Mouse (Mus musculus) kidney, embryonic 14.5 days (tissue): ENCODE data around the gene Ccnc. TPM values are rescaled to one million over a fixed set of nuclear protein-coding genes. Genes with fewer than 3 reads are reported as not detected.
"Not testable (repeated sequence)": the region's sequence is repeated elsewhere in the genome, so short reads cannot be mapped to it uniquely, and the experiment has no call there.

ENCODE experiments used
- ATAC-seq: fragments of 200-750 bp; cut with Nextera tagmentation; 2 replicates; pipeline ENCODE4 v1.8.0; 2017; ENCODE audit warnings: moderate number of reproducible peaks, mild to moderate bottlenecking, moderate TSS enrichment, moderate library complexity; ENCODE audit not compliant: low FRiP score, low TSS enrichment
- H3K27ac ChIP-seq: fragments of 300-500 bp; sonication (generic); 2 replicates; pipeline ENCODE4 v1.5.1; 2014; ENCODE audit warnings: low read depth, mild to moderate bottlenecking, low read length, moderate library complexity, mixed read lengths
- H3K27me3 ChIP-seq: fragments of 300-500 bp; sonication (generic); 2 replicates; pipeline ENCODE4 v1.6.1; 2014; ENCODE audit warnings: mild to moderate bottlenecking, low read length; ENCODE audit not compliant: control insufficient read depth, insufficient read depth
- H3K36me3 ChIP-seq: fragments of 300-500 bp; sonication (generic); 2 replicates; pipeline ENCODE4 v1.6.1; 2014; ENCODE audit warnings: low read length, mixed read lengths; ENCODE audit not compliant: control insufficient read depth, insufficient read depth
- H3K4me1 ChIP-seq: fragments of 300-500 bp; sonication (generic); 2 replicates; pipeline ENCODE4 v1.6.1; 2014; ENCODE audit warnings: low read length, mixed read lengths; ENCODE audit not compliant: control insufficient read depth, insufficient read depth
- H3K4me2 ChIP-seq: fragments of 300-500 bp; sonication (generic); replicated peaks from 2 replicates; pipeline ENCODE4 v1.6.1; 2014; ENCODE audit warnings: low read depth, mild to moderate bottlenecking, low read length
- H3K4me3 ChIP-seq: fragments of 300-500 bp; sonication (generic); 2 replicates; pipeline ENCODE4 v1.5.1; 2014; ENCODE audit warnings: mild to moderate bottlenecking, low read length
- H3K9ac ChIP-seq: fragments of 300-500 bp; sonication (generic); 2 replicates; pipeline ENCODE4 v1.6.1; 2014; ENCODE audit warnings: low read depth, mild to moderate bottlenecking, low read length, moderate library complexity
- H3K9me3 ChIP-seq: fragments of 300-500 bp; sonication (generic); 2 replicates; pipeline ENCODE4 v1.6.1; 2016; ENCODE audit warnings: low read length; ENCODE audit not compliant: control insufficient read depth
- WGBS: fragments of 180-500 bp; shearing (Covaris S2); extraction: QIAGEN DNeasy Blood & Tissue Kit; methylation state at CpG from one replicate; pipeline ENCODE4 v1.1.7; 2014; 5-methylcytosine and 5-hydroxymethylcytosine counted together
- polyA plus RNA-seq: library from polyadenylated mRNA; unstranded; fragments of >200 nt; fragmentation: Nextera tagmentation; extraction: Ambion mirVana; gene quantifications from 2 replicates; pipeline ENCODE4 v1.2.1, GENCODE M21; 2014

Ccnc gene
- polyA plus RNA-seq, 1 experiment from 2014 or later, result 48.4 TPM

GRCm38 (mm10) chr4:21705046-21705445 is 22.5 kb upstream of the Ccnc start:
- Histone ChIP-seq H3K36me3 (no peaks in the 10 kb centered on the region), H3K4me2 (no peak overlapping the region), H3K27me3 (no peaks in the 10 kb centered on the region), H3K9me3 (no peaks in the 10 kb centered on the region), H3K4me1 (no peaks in the 10 kb centered on the region), H3K27ac (no peak overlapping the region), H3K9ac (no peak overlapping the region), H3K4me3 (no peak overlapping the region)
- 57% methylated on average over 1 of the region's 1 CpGs for WGBS
- no peak for ATAC-seq

- WGBS, result 5% methylated on average over 13 of the region's 13 CpGs
Observed at GRCm38 (mm10) chr4:21712147-21712546, 15.4 kb upstream of the Ccnc start.

GRCm38 (mm10) chr4:21722752-21723334 is 4.7 kb upstream of the Ccnc start:
- no peaks in the 10 kb centered on the region for H3K27me3 ChIP-seq
- no peak overlapping the region for H3K4me2 ChIP-seq
- H3K27ac ChIP-seq, result no peak overlapping the region
- WGBS, result 61% methylated on average over 7 of the region's 7 CpGs
- H3K4me3 ChIP-seq, result no peak overlapping the region
- H3K36me3 ChIP-seq, result no peaks in the 10 kb centered on the region
- H3K4me1 ChIP-seq, result no peaks in the 10 kb centered on the region
- ATAC-seq, result no peak
- no peaks in the 10 kb centered on the region for H3K9me3 ChIP-seq
- H3K9ac ChIP-seq, result no peak overlapping the region

More at GRCm38 (mm10) chr4:21712147-21712546, 15.4 kb upstream of the Ccnc start:
- Histone ChIP-seq H3K27ac (no peak overlapping the region), H3K9ac (no peak overlapping the region), H3K4me1 (no peaks in the 10 kb centered on the region), H3K9me3 (no peaks in the 10 kb centered on the region), H3K4me3 (no peak overlapping the region), H3K36me3 (no peaks in the 10 kb centered on the region), H3K4me2 (no peak overlapping the region), H3K27me3 (no peaks in the 10 kb centered on the region)
- ATAC-seq, result peak; percentile 99

- no peaks in the 10 kb centered on the region for H3K36me3 ChIP-seq
- peak overlapping the region; percentile 61 for H3K4me2 ChIP-seq
- ATAC-seq, result peak; percentile 63
- H3K9ac ChIP-seq, result peak overlapping the region; percentile 85
- WGBS, result 1% methylated on average over 22 of the region's 22 CpGs
- peak overlapping the region; percentile 68; the same call in 1 of the 2 replicates for H3K27ac ChIP-seq
- 0 out of 2 replicates have a peak, but pooled peaks cover 5% of the 10 kb centered on the region for H3K4me1 ChIP-seq
- H3K4me3 ChIP-seq, result peak overlapping the region; percentile 90
- H3K27me3 ChIP-seq, result no peaks in the 10 kb centered on the region
- no peaks in the 10 kb centered on the region for H3K9me3 ChIP-seq
Observed at GRCm38 (mm10) chr4:21726912-21727614, 438 bp upstream of the Ccnc start.

- H3K9ac ChIP-seq, result no peak overlapping the region
- no peaks in the 10 kb centered on the region for H3K27me3 ChIP-seq
- no peaks in the 10 kb centered on the region for H3K9me3 ChIP-seq
- no peak for ATAC-seq
- H3K4me2 ChIP-seq, result no peak overlapping the region
- peaks cover 12% of the 10 kb centered on the region for H3K36me3 ChIP-seq
- WGBS, result 73% methylated on average over 4 of the region's 4 CpGs
- H3K27ac ChIP-seq, result no peak overlapping the region
- H3K4me1 ChIP-seq, result no peaks in the 10 kb centered on the region
- H3K4me3 ChIP-seq, result no peak overlapping the region
Observed at GRCm38 (mm10) chr4:21739169-21739568, 11.7 kb downstream of the Ccnc start.

GRCm38 (mm10) chr4:21744142-21744541 is 16.6 kb downstream of the Ccnc start:
- H3K36me3 ChIP-seq, H3K4me1 ChIP-seq, H3K4me3 ChIP-seq, ATAC-seq, H3K9me3 ChIP-seq, H3K27ac ChIP-seq, H3K9ac ChIP-seq, H3K27me3 ChIP-seq, H3K4me2 ChIP-seq: not testable (repeated sequence)
- 96% methylated on average over 8 of the region's 8 CpGs for WGBS

- Histone ChIP-seq H3K36me3 (peaks cover 9% of the 10 kb centered on the region; the same call in 1 of the 2 replicates), H3K9me3 (no peaks in the 10 kb centered on the region), H3K4me3 (no peak overlapping the region), H3K4me2 (no peak overlapping the region), H3K4me1 (no peaks in the 10 kb centered on the region), H3K27me3 (no peaks in the 10 kb centered on the region), H3K27ac (no peak overlapping the region), H3K9ac (no peak overlapping the region)
- WGBS, result 65% methylated on average over 5 of the region's 5 CpGs
- ATAC-seq, result no peak
Observed at GRCm38 (mm10) chr4:21745723-21746122, 18.2 kb downstream of the Ccnc start.

GRCm38 (mm10) chr4:21755123-21755789 is 27.8 kb downstream of the Ccnc start:
- Histone ChIP-seq H3K27me3 (no peaks in the 10 kb centered on the region), H3K4me1 (no peaks in the 10 kb centered on the region), H3K4me3 (no peak overlapping the region), H3K27ac (no peak overlapping the region), H3K36me3 (peaks cover 4% of the 10 kb centered on the region; the same call in 1 of the 2 replicates), H3K4me2 (no peak overlapping the region), H3K9ac (no peak overlapping the region), H3K9me3 (no peaks in the 10 kb centered on the region)
- 70% methylated on average over 4 of the region's 4 CpGs for WGBS
- ATAC-seq, result no peak

- Histone ChIP-seq H3K4me2 (no peak overlapping the region), H3K27ac (no peak overlapping the region), H3K27me3 (no peaks in the 10 kb centered on the region), H3K9me3 (no peaks in the 10 kb centered on the region), H3K4me3 (no peak overlapping the region), H3K9ac (no peak overlapping the region), H3K36me3 (peaks cover 4% of the 10 kb centered on the region; the same call in 1 of the 2 replicates), H3K4me1 (no peaks in the 10 kb centered on the region)
- ATAC-seq, result no peak
- WGBS, result 67% methylated on average over 1 of the region's 1 CpGs
Observed at GRCm38 (mm10) chr4:21758860-21759259, 31.4 kb downstream of the Ccnc start.
